Mouse (Mus musculus) embryonic facial prominence, embryonic 12.5 days (tissue): ENCODE data around the gene Pik3ap1. TPM values are rescaled to one million over a fixed set of nuclear protein-coding genes. Genes with fewer than 3 reads are reported as not detected.

ENCODE experiments used
- ATAC-seq: fragments of 200-750 bp; cut with Nextera tagmentation; 2 replicates; pipeline ENCODE4 v1.8.0; 2017; ENCODE audit not compliant: insufficient number of reproducible peaks, insufficient read depth, low FRiP score, low TSS enrichment
- H3K27ac ChIP-seq: fragments of 300-500 bp; sonication (generic); 2 replicates; pipeline ENCODE4 v1.5.1; 2016; ENCODE audit warnings: mild to moderate bottlenecking
- H3K27me3 ChIP-seq: fragments of 300-500 bp; sonication (generic); 2 replicates; pipeline ENCODE4 v1.6.1; 2016; ENCODE audit warnings: mild to moderate bottlenecking, moderate library complexity
- H3K36me3 ChIP-seq: fragments of 300-500 bp; sonication (generic); 2 replicates; pipeline ENCODE4 v1.6.1; 2016; ENCODE audit warnings: mild to moderate bottlenecking
- H3K4me1 ChIP-seq: fragments of 300-500 bp; sonication (generic); 2 replicates; pipeline ENCODE4 v1.6.1; 2016
- H3K4me2 ChIP-seq: fragments of 300-500 bp; sonication (generic); replicated peaks from 2 replicates; pipeline ENCODE4 v1.6.1; 2016; ENCODE audit warnings: mild to moderate bottlenecking, moderate library complexity
- H3K4me3 ChIP-seq: fragments of 300-500 bp; sonication (generic); 2 replicates; pipeline ENCODE4 v1.5.1; 2016; ENCODE audit warnings: mild to moderate bottlenecking
- H3K9ac ChIP-seq: fragments of 300-500 bp; sonication (generic); 2 replicates; pipeline ENCODE4 v1.6.1; 2016; ENCODE audit warnings: mild to moderate bottlenecking, moderate library complexity
- H3K9me3 ChIP-seq: fragments of 300-500 bp; sonication (generic); 2 replicates; pipeline ENCODE4 v1.6.1; 2016; ENCODE audit warnings: mild to moderate bottlenecking, moderate library complexity
- WGBS: fragments of 180-500 bp; shearing (Covaris S2); methylation state at CpG from one replicate; pipeline ENCODE4 v1.1.7; 2016; 5-methylcytosine and 5-hydroxymethylcytosine counted together
- polyA plus RNA-seq: library from polyadenylated mRNA; unstranded; fragments of >200 nt; fragmentation: Nextera tagmentation; extraction: Ambion mirVana; gene quantifications from 2 replicates; pipeline ENCODE4 v1.2.1, GENCODE M21; 2016

Pik3ap1 gene
- polyA plus RNA-seq, 1 experiment from 2014 or later: 2.9 TPM

DNA sequence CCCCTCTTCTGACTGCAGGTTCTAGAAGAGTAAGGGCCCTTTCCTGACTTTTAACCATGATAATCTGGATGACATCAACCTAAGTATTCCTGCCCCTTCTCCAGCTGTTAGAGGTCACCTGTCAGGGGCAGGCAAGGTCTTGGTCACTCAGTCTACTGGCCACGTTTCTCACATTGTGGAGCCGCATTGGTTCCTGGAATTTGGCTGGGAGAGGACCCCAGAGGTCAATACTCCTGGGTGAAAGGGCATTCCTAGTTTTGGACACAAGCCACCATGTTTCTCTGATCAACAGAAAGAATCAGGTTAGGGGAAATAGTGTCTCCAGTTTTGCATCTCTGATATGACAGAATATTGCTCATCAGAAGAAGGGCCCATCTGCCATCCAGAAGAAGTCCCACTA, 2.4 kb upstream of the Pik3ap1 start:
- no peak overlapping the region for H3K4me3 ChIP-seq
- H3K27me3 ChIP-seq: peaks cover 8% of the 10 kb centered on the region; the same call in 1 of the 2 replicates
- H3K9ac ChIP-seq: no peak overlapping the region
- no peaks in the 10 kb centered on the region for H3K36me3 ChIP-seq
- H3K4me2 ChIP-seq: no peak overlapping the region
- H3K4me1 ChIP-seq: peaks cover 7% of the 10 kb centered on the region; the same call in 1 of the 2 replicates
- no peaks in the 10 kb centered on the region for H3K9me3 ChIP-seq
- no peak for ATAC-seq
- 64% methylated on average over 2 of the region's 2 CpGs for WGBS
- no peak overlapping the region for H3K27ac ChIP-seq

DNA sequence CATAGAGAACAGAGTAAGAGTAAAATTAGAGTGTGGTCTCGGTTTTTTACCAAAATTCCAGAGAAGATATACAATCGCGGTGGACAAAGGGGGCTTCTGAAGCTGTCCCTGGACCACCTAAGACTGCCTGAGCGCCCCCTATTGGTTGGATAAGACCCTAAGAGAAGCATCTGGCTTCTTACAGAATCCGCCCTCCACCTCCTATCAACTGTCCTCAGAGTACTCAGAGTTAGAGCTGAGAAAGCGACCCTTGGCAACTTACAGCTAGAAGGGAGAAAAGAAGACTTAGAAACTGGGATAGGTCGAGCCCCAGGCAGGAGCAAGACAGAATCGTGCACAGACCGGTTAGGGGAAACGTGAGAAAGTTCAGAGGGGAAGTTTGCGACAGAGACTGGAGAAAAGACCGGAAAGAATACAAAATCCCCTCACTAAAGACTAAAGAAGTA, 473 bp downstream of the Pik3ap1 start:
- 13% methylated on average over 12 of the region's 12 CpGs for WGBS
- Histone ChIP-seq H3K27me3 (peaks cover 8% of the 10 kb centered on the region; the same call in 1 of the 2 replicates), H3K27ac (no peak overlapping the region), H3K9ac (peak overlapping the region; percentile 45), H3K4me2 (peak overlapping the region; percentile 98), H3K4me1 (peaks cover 7% of the 10 kb centered on the region; the same call in 1 of the 2 replicates), H3K4me3 (peak overlapping the region; percentile 53), H3K36me3 (no peaks in the 10 kb centered on the region), H3K9me3 (no peaks in the 10 kb centered on the region)
- no peak for ATAC-seq

DNA sequence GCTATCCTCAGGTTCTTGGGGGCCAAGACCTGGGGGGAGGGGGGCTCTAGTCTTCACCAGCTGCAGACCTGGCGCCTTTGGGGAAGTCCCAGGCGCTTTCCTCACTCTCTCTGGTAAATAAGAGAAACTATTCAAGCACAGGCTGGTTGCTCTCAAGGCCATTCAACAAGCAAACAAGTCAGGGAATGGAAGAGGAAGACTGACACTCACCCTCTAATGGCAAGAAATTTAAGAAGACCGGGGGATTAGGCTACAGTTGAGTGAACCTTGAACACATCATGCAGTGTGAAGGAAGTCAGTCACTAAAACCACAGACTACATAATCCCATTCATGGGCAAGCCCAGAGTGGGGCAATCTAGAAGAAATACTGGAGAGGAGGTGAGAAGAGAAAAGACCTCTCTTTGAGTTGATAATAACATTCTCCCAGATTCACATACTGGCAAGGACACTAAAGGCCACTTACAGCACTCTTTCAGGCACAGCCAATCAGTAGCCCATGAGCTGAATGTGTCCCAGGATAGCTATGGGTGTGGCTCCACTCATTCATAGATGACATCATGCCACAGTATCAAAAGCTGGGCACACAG, 2.4 kb downstream of the Pik3ap1 start:
- Histone ChIP-seq H3K9ac (no peak overlapping the region), H3K9me3 (no peaks in the 10 kb centered on the region), H3K27ac (no peak overlapping the region), H3K36me3 (no peaks in the 10 kb centered on the region), H3K27me3 (peaks cover 8% of the 10 kb centered on the region; the same call in 1 of the 2 replicates), H3K4me1 (peaks cover 7% of the 10 kb centered on the region; the same call in 1 of the 2 replicates), H3K4me3 (no peak overlapping the region), H3K4me2 (no peak overlapping the region)
- ATAC-seq: no peak
- WGBS: 88% methylated on average over 3 of the region's 3 CpGs

DNA sequence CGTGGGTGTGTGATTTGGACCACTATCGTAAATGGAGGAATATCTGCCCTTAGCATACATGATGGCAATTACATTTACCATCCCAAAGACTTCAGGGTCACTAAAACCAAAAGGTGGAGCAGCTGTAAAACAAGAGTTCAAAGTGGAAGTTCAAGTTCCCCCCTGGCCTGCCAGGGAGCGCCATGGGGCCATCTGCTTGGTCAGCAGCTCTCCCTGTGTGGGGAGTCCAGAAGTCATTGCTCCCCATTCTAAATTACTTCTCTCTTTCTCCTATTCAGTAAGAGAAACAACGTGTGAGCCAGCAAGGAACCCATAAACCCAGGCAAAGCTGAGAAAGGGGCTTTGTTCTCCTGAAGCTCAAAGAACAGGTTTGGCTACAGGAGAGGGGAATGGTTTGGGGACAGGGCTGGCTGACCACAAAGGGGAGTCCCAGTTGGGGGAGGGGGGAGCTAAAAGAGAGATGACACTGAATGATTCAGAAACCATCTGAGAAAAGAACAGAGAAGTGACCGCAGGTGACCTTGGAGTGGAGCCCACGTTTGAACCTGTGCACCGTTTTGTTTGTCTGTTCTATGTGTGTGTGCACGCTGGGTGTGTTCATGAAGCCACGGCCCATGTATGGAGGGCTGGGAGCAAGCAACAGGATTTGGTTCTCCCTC, 3.2 kb downstream of the Pik3ap1 start:
- Histone ChIP-seq H3K36me3 (no peaks in the 10 kb centered on the region), H3K27ac (no peak overlapping the region), H3K27me3 (peaks cover 8% of the 10 kb centered on the region; the same call in 1 of the 2 replicates), H3K9me3 (no peaks in the 10 kb centered on the region), H3K9ac (no peak overlapping the region), H3K4me1 (peaks cover 7% of the 10 kb centered on the region; the same call in 1 of the 2 replicates), H3K4me2 (no peak overlapping the region), H3K4me3 (no peak overlapping the region)
- no peak for ATAC-seq
- 71% methylated on average over 9 of the region's 9 CpGs for WGBS

DNA sequence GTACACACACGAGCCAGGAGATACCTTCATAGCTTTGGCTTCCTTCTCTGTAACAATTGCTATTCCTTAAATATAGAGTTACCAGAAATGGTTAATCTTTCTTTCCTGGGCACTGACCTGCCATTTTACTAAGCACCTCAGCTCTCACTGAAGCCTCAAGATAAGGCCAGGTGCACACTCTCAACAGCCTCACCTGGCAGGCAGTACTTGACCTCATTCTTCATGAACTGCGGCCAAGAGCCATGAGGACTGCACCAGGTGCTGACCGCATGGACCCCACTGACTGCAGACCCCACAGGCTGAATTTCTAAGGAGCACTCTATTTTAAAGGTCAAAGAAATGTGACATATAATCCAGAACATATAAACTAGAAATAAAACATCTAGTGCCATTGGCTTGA, 5.7 kb downstream of the Pik3ap1 start:
- Histone ChIP-seq H3K4me1 (no peaks in the 10 kb centered on the region), H3K27me3 (no peaks in the 10 kb centered on the region), H3K9ac (no peak overlapping the region), H3K9me3 (no peaks in the 10 kb centered on the region), H3K27ac (no peak overlapping the region), H3K4me2 (no peak overlapping the region), H3K36me3 (no peaks in the 10 kb centered on the region), H3K4me3 (no peak overlapping the region)
- ATAC-seq: no peak
- WGBS: 86% methylated on average over 3 of the region's 3 CpGs

DNA sequence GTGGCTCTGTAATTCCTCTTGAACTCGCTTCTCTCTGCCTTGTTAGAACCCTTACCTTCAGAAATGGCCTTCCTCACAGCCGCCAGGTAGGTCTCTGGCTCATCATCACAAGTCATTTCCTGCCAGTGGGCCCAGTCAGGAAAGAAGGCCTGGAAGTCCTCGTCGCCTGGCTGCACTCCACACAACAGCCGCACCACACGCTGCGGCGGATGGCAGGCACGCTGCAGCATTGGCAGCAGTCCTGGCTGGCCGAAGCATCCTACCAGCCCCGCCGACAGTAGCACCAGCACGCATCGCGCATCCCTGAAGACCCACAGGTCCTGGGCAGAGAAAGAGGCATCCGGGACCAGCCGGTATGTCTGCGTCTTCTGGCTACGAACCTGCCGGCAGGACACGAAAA, 9.1 kb downstream of the Pik3ap1 start:
- Histone ChIP-seq H3K36me3 (no peaks in the 10 kb centered on the region), H3K4me2 (no peak overlapping the region), H3K9ac (no peak overlapping the region), H3K9me3 (no peaks in the 10 kb centered on the region), H3K4me3 (no peak overlapping the region), H3K27me3 (no peaks in the 10 kb centered on the region), H3K4me1 (no peaks in the 10 kb centered on the region), H3K27ac (no peak overlapping the region)
- ATAC-seq: no peak
- WGBS: 84% methylated on average over 21 of the region's 21 CpGs

DNA sequence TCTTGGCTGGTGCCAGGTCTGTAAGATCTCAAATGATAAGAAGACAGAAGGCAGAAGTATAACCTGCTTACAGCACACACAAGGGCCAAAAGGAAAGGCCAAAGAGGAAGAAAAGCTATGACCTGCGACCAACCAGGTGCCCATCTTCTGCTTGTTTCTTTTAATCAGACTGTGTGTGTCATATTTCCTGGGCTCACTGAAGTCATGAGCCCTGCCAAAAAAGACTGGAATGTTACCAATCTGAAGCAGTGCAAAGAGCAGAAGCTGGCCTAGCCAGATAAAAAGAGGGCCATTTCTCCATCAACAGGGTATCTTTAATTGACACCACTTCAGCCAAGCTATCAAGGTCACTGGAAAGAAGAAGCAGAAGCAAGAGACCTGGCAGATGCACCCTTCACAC, 9.8 kb downstream of the Pik3ap1 start:
- Histone ChIP-seq H3K9me3 (no peaks in the 10 kb centered on the region), H3K4me3 (no peak overlapping the region), H3K9ac (no peak overlapping the region), H3K36me3 (no peaks in the 10 kb centered on the region), H3K27ac (no peak overlapping the region), H3K27me3 (no peaks in the 10 kb centered on the region), H3K4me1 (no peaks in the 10 kb centered on the region), H3K4me2 (no peak overlapping the region)
- WGBS: 100% methylated on average over 1 of the region's 1 CpGs
- no peak for ATAC-seq

DNA sequence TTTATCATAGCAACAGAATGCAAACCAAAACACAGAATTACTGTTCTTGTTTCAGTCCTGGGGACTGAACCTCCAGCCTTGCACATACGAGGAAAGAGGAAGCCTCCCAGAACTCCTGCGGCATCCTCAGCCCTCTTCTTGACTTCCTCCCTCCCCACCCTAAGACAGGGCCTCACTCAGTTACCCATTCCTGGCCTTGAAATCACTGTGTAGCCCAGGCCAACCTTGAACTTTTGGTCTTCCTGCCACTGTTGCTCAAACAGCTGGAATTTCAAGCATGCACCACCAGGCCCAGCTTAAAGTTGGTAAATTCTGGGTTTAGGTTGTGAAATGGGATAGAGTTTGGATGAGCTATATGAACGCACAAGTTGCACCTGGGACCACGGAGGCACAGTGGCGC, 10.2 kb downstream of the Pik3ap1 start:
- Histone ChIP-seq H3K27me3 (no peaks in the 10 kb centered on the region), H3K36me3 (no peaks in the 10 kb centered on the region), H3K4me1 (no peaks in the 10 kb centered on the region), H3K9me3 (no peaks in the 10 kb centered on the region), H3K27ac (no peak overlapping the region), H3K4me3 (no peak overlapping the region), H3K4me2 (no peak overlapping the region), H3K9ac (no peak overlapping the region)
- 86% methylated on average over 5 of the region's 5 CpGs for WGBS
- no peak for ATAC-seq

DNA sequence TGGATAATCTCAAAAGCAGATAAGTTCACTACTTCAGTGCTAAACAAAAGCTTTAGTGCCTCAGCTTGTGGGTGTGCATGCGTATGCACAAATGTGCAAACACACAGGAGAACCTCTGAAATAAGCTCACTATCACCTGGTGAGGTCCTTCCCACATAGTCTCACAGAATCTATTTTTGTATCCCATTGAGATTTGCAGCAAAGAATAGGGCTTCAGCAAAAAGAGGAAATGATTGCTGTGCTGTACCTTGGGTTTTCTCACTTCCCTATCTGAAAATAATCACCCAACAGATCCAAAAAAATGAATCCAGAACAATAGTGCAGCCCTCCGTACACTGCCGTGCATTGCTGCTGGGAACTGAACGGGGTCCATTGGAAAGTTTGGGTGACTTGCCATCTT, 12.6 kb downstream of the Pik3ap1 start:
- no peaks in the 10 kb centered on the region for H3K36me3 ChIP-seq
- no peak for ATAC-seq
- no peak overlapping the region for H3K9ac ChIP-seq
- H3K9me3 ChIP-seq: no peaks in the 10 kb centered on the region
- no peak overlapping the region for H3K27ac ChIP-seq
- H3K27me3 ChIP-seq: no peaks in the 10 kb centered on the region
- 92% methylated on average over 4 of the region's 4 CpGs for WGBS
- H3K4me3 ChIP-seq: no peak overlapping the region
- H3K4me2 ChIP-seq: no peak overlapping the region
- no peaks in the 10 kb centered on the region for H3K4me1 ChIP-seq

DNA sequence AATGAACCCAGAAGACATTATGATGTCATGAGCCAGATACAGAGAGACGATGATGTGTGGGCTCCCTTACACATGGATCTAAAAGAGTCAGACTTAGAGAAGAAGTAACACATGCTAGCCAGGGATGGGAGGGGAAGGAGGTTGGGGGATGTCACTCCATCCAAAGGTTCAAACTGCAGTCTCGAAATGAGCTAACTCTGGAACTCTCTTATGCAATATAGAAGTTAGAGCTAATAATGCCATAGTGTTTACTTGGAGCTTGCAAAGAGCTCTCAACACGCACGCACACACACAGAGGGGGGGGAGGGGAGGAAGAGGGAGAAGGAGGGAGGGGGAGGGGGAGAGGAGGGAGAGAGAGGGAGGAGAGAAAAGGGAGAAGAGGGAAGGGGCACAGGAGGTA, 13.5 kb downstream of the Pik3ap1 start:
- no peaks in the 10 kb centered on the region for H3K36me3 ChIP-seq
- no peaks in the 10 kb centered on the region for H3K4me1 ChIP-seq
- no peak overlapping the region for H3K4me3 ChIP-seq
- H3K9me3 ChIP-seq: no peaks in the 10 kb centered on the region
- no peak overlapping the region for H3K27ac ChIP-seq
- no peak overlapping the region for H3K9ac ChIP-seq
- 77% methylated on average over 4 of the region's 4 CpGs for WGBS
- no peaks in the 10 kb centered on the region for H3K27me3 ChIP-seq
- no peak overlapping the region for H3K4me2 ChIP-seq
- no peak for ATAC-seq

DNA sequence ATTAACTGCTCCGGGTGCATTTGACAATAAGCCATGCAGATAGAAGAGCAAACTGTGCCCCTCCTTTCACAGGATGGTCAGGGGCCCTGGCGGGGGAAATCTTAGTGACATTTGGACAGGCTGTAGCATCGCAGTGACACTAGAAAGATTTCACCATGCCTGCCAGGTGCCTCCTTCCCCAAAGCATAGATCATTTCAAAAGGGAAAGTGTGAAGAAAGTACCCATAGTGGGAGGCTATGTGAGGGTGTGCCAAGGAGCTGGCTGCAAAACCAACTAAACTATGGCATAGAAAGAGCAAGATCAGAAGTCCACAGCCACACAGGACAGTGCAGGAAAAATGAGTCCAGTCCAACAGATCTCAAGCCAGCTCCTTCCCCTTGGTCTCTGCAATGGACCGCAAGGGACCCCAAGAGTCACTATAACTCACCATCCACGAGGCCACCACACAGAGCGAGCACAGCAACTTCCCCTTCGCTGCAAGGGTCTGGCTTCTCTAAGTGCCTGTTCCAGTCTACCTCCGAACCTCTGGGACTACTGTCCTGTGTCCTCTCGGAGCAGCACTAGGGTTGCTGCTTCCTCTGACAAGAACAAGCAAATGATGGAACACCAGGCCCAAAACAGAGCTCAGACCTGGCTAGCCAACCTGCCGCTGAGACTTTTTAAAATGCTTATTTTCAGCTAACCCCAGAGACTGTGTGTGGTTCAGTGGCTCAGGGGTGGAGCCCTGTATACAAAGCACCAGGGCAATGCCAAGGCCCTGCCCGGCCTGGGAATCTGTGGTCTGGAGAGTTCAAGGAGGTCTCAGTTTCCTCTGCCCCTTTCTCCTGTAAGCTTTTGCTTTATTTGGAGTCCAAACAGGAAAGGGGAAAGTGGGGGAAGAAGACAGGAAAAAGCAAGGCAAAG, 15.1 kb downstream of the Pik3ap1 start:
- H3K36me3 ChIP-seq: no peaks in the 10 kb centered on the region
- H3K4me1 ChIP-seq: no peaks in the 10 kb centered on the region
- H3K4me2 ChIP-seq: no peak overlapping the region
- H3K4me3 ChIP-seq: no peak overlapping the region
- H3K9ac ChIP-seq: no peak overlapping the region
- H3K27me3 ChIP-seq: no peaks in the 10 kb centered on the region
- no peaks in the 10 kb centered on the region for H3K9me3 ChIP-seq
- no peak overlapping the region for H3K27ac ChIP-seq
- ATAC-seq: no peak
- WGBS: 85% methylated on average over 11 of the region's 11 CpGs
